In the genomic region with DNA sequence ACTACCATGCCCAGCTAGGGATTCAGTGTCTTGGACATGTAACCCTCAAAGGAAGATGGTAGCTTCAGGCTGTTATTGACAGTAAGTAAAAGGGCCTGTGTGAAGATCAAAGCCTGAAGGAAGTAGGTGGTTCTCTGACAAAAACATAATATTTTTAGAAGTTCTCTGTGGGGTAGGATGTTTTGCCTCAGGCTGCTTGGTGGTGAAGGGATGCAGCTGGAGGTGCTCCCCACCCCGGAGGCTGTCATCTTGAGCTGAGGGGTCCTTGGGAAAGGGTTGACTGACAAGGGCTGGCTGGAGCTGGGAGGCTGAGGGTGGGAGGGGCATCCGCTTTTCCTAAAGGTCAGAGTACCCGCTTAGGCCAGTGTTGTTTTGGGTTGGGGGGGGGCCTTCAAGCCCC, we compare ENCODE assay signal across 21 mouse cellular contexts. TPM values are rescaled to one million over a fixed set of nuclear protein-coding genes. Genes with fewer than 3 reads are reported as not detected.
DNase-seq lines count a peak whose midpoint lies in the region; TF ChIP-seq lines count a peak whose summit lies in the region.
"Had no signal": no experiment of that assay in that cellular context is flagged by ENCODE, and none has a peak within 500 bp of the region (broad histone marks: within the 10 kb centered on the region; RNA-seq: fewer than 3 reads in every experiment).

No protein-coding gene starts in this region.

- H3K36me3 ChIP-seq in spleen, adult 2 months (ENCODE audit: control insufficient read depth, insufficient read depth, low read length): no peaks in the 10 kb centered on the region
- H3K36me3 ChIP-seq: forebrain, embryonic 10.5 days; heart, embryonic 12.5 days; limb, embryonic 13.5 days; liver, embryonic 13.5 days; midbrain, embryonic 12.5 days had no signal

- H3K4me1 ChIP-seq in spleen, adult 2 months (ENCODE audit: control insufficient read depth, insufficient read depth, insufficient read length): peaks cover 10% of the 10 kb centered on the region
- H3K4me1 ChIP-seq: midbrain, embryonic 12.5 days had no signal

- peak; percentile 32; the same call in 1 of the 2 replicates for TF ChIP-seq POLR2A in spleen, adult 2 months (IDR thresholded peaks at IDR 0.05; ENCODE audit: low read depth, low read length)

- no peaks in the 10 kb centered on the region for H3K27me3 ChIP-seq in spleen, adult 2 months (ENCODE audit: control insufficient read depth, insufficient read depth, low read length)

- peak overlapping the region; percentile 87 for H3K27ac ChIP-seq in spleen, adult 2 months (ENCODE audit: insufficient read depth, low read length)
- H3K27ac ChIP-seq: forebrain, embryonic 10.5 days; hindbrain, embryonic 14.5 days; limb, embryonic 13.5 days; liver, embryonic 13.5 days; midbrain, embryonic 12.5 days had no signal

- WGBS in spleen, adult 2 months: 49% methylated on average over 3 of the region's 3 CpGs

- intact Hi-C loops in left cerebral cortex, postnatal 14 days (cut with DNase I): no loop called here

- TF ChIP-seq CTCF in spleen, adult 2 months (IDR thresholded peaks at IDR 0.05; ENCODE audit: extremely low read depth, insufficient read depth, insufficient read length, insufficient replicate concordance): no peak

- peak; percentile 27 to 34 for DNase-seq in spleen, adult 2 months (ENCODE audit: low read depth in 1 of 2, low spot score in 2 of 2)
- no peak for DNase-seq in spleen, postnatal 4 days (ENCODE audit: low spot score in 2 of 2)
- DNase-seq in T-cell, adult 2 months (ENCODE audit: low spot score): peak; percentile 80
- DNase-seq in thymus, adult 18-20 months: peak; percentile 73 to 86
- peak; percentile 76 to 89 for DNase-seq in thymus, postnatal 36 days
- DNase-seq in cerebellum, adult 11 months: no peak
- DNase-seq in urinary bladder, postnatal 36 days (ENCODE audit: low spot score in 2 of 2): no peak
- no peak for DNase-seq in left cerebral cortex, postnatal 14 days (ENCODE audit: low spot score in 2 of 2)
- DNase-seq: adrenal gland, adult 2 months; cerebellum, adult 18-20 months; cerebellum, postnatal 14 days; gastrocnemius, postnatal 10 days; heart, adult 18-20 months; kidney, postnatal 25 days; liver, embryonic 13.5 days; lung, adult 2 months had no signal

- H3K4me3 ChIP-seq in spleen, adult 2 months (ENCODE audit: extremely low read depth, insufficient read depth, insufficient read length): no peak overlapping the region
- H3K4me3 ChIP-seq: forebrain, embryonic 10.5 days; heart, embryonic 12.5 days; limb, embryonic 13.5 days; liver, embryonic 13.5 days; midbrain, embryonic 12.5 days had no signal

RNA-seq across cellular contexts. Expression of a gene that starts 26.7 kb away (rescaled TPM):
- 139 and 165 TPM in 2 replicates for polyA plus RNA-seq in spleen, adult 2 months (2012; rRNA removed)
- 1 to 10 TPM; 5.3 to 7.1 TPM for total RNA-seq in left cerebral cortex, postnatal 14 days (2021)

RNA-seq across cellular contexts. Expression of a gene that starts 51.2 kb away (rescaled TPM):
- polyA plus RNA-seq in spleen, adult 2 months (2012; rRNA removed): 17.2 and 17.9 TPM in 2 replicates
- total RNA-seq in left cerebral cortex, postnatal 14 days (2021): 100 to 1,000 TPM; 606 to 617 TPM

Comparison
In these comparisons a context has a peak if more than half of its experiments do, and no peak if none do; other contexts are left out.
1. DNase-seq: peak in spleen, adult 2 months (2 of 2), T-cell, adult 2 months (single experiment), thymus, adult 18-20 months (2 of 2) and thymus, postnatal 36 days (2 of 2); none in spleen, postnatal 4 days (0 of 2), cerebellum, adult 11 months (single experiment), urinary bladder, postnatal 36 days (0 of 2) and left cerebral cortex, postnatal 14 days (0 of 2).